Mouse (Mus musculus) intestine, postnatal 0 days (tissue): Measurements from ENCODE around the gene Msn. TPM values are rescaled to one million over a fixed set of nuclear protein-coding genes. Genes with fewer than 3 reads are reported as not detected.

Source experiments
- ATAC-seq: fragments of 200-750 bp; cut with Nextera tagmentation; 2 replicates; pipeline ENCODE4 v1.8.0; 2017; ENCODE audit warnings: mild to moderate bottlenecking, moderate TSS enrichment, moderate library complexity
- H3K27ac ChIP-seq: fragments of 300-500 bp; sonication (generic); 2 replicates; pipeline ENCODE4 v1.5.1; 2014; ENCODE audit warnings: mild to moderate bottlenecking, low read depth, low read length, moderate library complexity
- H3K27me3 ChIP-seq: fragments of 300-500 bp; sonication (generic); replicated peaks from 2 replicates; pipeline ENCODE4 v1.6.1; 2014; ENCODE audit warnings: low read length, mixed read lengths; ENCODE audit not compliant: control insufficient read depth, insufficient read depth
- H3K36me3 ChIP-seq: fragments of 300-500 bp; sonication (generic); 2 replicates; pipeline ENCODE4 v1.6.1; 2014; ENCODE audit warnings: mild to moderate bottlenecking, moderate library complexity; ENCODE audit not compliant: control insufficient read depth, insufficient read depth
- H3K4me1 ChIP-seq: fragments of 300-500 bp; sonication (generic); replicated peaks from 2 replicates; pipeline ENCODE4 v1.6.1; 2014; ENCODE audit warnings: antibody characterized with exemption, low read length, mixed read lengths; ENCODE audit not compliant: control insufficient read depth, insufficient read depth
- H3K4me2 ChIP-seq: fragments of 300-500 bp; sonication (generic); replicated peaks from 2 replicates; pipeline ENCODE4 v1.6.1; 2014; ENCODE audit warnings: low read depth, mild to moderate bottlenecking, moderate library complexity
- H3K4me3 ChIP-seq: fragments of 300-500 bp; sonication (generic); 2 replicates; pipeline ENCODE4 v1.5.1; 2014; ENCODE audit warnings: low read depth, low read length
- H3K9ac ChIP-seq: fragments of 300-500 bp; sonication (generic); 2 replicates; pipeline ENCODE4 v1.6.1; 2014; ENCODE audit warnings: mild to moderate bottlenecking, low read depth, low read length
- H3K9me3 ChIP-seq: fragments of 300-500 bp; sonication (generic); 2 replicates; pipeline ENCODE4 v1.6.1; 2016; ENCODE audit warnings: mixed run types; ENCODE audit not compliant: control insufficient read depth
- CTCF ChIP-seq: sonication (generic); IDR thresholded peaks from 2 replicates; pipeline ENCODE4 v1.5.1; 2016; ENCODE audit warnings: low read depth, mild to moderate bottlenecking, control low read depth, antibody characterized with exemption, moderate library complexity
- whole genome bisulfite sequencing: fragments of 180-500 bp; shearing (Covaris S2); extraction: QIAGEN DNeasy Blood & Tissue Kit; methylation state at CpG from one replicate; pipeline ENCODE4 v1.1.7; 2014; 5-methylcytosine and 5-hydroxymethylcytosine counted together
- polyA plus RNA-seq: library from polyadenylated mRNA; unstranded; fragments of >200 nt; fragmentation: Nextera tagmentation; extraction: Ambion mirVana; gene quantifications from 2 replicates; pipeline ENCODE4 v1.2.1, GENCODE M21; 2015

Msn gene
- polyA plus RNA-seq, 1 experiment from 2014 or later: 35.9 TPM

DNA sequence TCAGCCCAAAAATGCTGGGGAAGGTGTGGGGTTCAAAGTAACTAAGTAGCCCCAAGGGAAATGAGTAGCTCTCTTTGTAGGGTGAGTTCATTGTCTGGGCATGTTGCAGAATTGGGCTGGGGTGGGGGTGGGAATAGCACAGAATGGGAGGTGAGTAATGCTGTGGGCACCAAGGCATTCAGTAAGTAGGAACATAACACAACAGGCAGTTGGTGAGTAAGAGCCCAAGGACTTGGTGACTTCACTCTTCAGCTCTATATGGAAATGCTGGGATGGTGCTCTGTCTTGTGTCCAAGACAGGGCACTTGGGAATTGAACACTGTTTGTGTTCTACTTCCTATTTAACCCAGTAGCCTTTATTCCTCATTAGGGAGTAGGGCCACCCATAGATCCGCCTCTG lies 26.1 kb downstream of the Msn start:
- no peak for ATAC-seq
- H3K4me1 ChIP-seq: no peaks in the 10 kb centered on the region

DNA sequence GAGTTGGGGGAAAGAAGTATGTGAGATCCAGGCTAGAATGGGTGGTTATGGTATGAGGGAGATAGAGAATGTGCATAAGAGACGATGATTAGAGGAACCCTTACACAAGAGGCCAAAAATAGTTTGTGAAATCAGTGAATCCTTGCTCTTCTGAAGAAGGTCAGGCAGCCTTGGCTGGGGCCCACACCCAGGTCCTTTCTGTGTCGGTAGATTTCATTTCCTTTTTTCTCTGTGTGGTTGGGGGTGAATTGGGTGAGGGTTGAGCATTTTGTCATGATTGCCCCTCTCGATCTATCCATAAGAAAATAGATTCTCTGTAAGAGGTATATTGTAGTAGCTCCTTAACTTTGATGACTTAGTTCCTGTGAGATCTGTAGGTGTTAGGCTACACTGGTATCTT lies 31.0 kb downstream of the Msn start:
- no peaks in the 10 kb centered on the region for H3K9me3 ChIP-seq
- no peaks in the 10 kb centered on the region for H3K36me3 ChIP-seq
- no peak overlapping the region for H3K27ac ChIP-seq
- no peak overlapping the region for H3K4me2 ChIP-seq
- H3K4me1 ChIP-seq: no peaks in the 10 kb centered on the region
- no peak overlapping the region for H3K9ac ChIP-seq
- 66% methylated on average over 3 of the region's 3 CpGs for WGBS
- no peak overlapping the region for H3K4me3 ChIP-seq
- H3K27me3 ChIP-seq: no peaks in the 10 kb centered on the region
- TF ChIP-seq CTCF: no peak
- ATAC-seq: no peak

More for the DNA sequence above, 26.1 kb downstream of the Msn start:
- no peak for TF ChIP-seq CTCF
- Histone ChIP-seq H3K4me3 (no peak overlapping the region), H3K4me2 (no peak overlapping the region), H3K27ac (no peak overlapping the region), H3K9me3 (no peaks in the 10 kb centered on the region), H3K27me3 (no peaks in the 10 kb centered on the region), H3K9ac (no peak overlapping the region), H3K36me3 (no peaks in the 10 kb centered on the region)
- WGBS: 86% methylated on average over 1 of the region's 1 CpGs

DNA sequence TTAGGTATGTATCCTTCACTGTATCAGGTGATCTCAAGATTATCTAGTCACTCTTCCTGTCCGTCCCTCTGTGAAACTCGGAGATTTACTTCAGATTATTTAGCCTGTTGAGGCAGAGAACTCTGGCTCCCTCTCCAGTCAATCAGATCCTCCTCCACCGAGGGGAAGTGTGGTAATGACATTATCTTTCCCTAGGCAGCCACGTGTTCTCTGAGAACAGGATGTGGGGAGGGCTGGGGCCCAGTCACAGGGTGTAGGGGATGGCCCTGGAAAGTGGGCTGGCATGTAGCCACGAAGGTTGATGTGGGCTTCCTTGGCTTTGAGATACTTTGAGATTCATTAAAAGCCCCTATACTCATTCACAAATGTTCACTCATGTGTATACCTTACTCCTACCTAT lies 34.3 kb downstream of the Msn start:
- 48% methylated on average over 5 of the region's 5 CpGs for WGBS
- ATAC-seq: no peak
- Histone ChIP-seq H3K4me2 (no peak overlapping the region), H3K27ac (no peak overlapping the region; the same call in 1 of the 2 replicates), H3K4me3 (no peak overlapping the region), H3K9ac (no peak overlapping the region), H3K9me3 (no peaks in the 10 kb centered on the region), H3K27me3 (no peaks in the 10 kb centered on the region), H3K4me1 (no peaks in the 10 kb centered on the region), H3K36me3 (no peaks in the 10 kb centered on the region)
- peak; percentile 29 for TF ChIP-seq CTCF

DNA sequence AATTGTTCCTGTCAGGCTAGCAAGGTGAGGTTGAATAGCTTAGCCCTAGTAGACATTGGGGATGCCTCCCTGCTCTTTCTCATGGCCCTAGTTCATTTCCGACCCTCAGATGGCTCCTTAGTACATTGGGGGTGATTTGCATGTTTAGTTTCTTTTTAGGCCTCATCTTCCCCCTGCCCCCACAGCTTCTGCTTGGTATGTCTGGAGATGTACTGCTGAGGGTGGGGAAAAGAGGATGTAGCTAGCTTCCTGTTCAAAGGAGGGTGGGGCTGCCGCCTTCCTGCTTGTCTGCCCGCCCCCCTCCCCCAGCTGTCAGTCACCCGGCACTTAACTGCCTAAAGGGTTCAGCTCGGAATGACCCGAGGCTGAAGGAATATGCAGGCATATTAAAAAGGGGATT lies 34.8 kb downstream of the Msn start:
- WGBS: 61% methylated on average over 6 of the region's 6 CpGs
- Histone ChIP-seq H3K36me3 (no peaks in the 10 kb centered on the region), H3K4me3 (no peak overlapping the region), H3K4me2 (no peak overlapping the region), H3K27ac (no peak overlapping the region; the same call in 1 of the 2 replicates), H3K9ac (no peak overlapping the region), H3K9me3 (no peaks in the 10 kb centered on the region), H3K4me1 (no peaks in the 10 kb centered on the region), H3K27me3 (no peaks in the 10 kb centered on the region)
- TF ChIP-seq CTCF: no peak
- no peak for ATAC-seq

DNA sequence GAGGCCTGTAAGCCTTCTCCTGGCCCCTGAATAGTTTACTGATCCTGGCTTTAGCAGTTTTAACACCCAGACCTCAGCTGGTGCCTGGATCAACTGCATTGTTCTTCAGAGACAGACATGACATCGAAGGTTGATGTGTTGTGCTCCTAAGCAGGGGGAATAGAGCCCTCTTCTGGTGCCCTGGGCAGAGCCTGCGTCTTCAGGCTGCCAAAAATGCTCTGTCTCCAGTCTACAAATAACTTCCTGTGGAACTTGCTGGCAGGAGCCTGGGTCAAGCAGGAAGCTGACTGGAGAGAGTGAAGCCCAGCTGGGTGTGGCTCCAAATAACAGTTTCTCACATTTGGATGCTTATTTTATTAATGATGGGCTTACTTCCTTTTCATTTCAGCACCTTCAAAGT lies 37.4 kb downstream of the Msn start:
- TF ChIP-seq CTCF: peak; percentile 35
- no peak overlapping the region for H3K9ac ChIP-seq
- H3K4me2 ChIP-seq: no peak overlapping the region
- H3K9me3 ChIP-seq: no peaks in the 10 kb centered on the region
- H3K4me3 ChIP-seq: no peak overlapping the region
- H3K27ac ChIP-seq: no peak overlapping the region
- H3K27me3 ChIP-seq: no peaks in the 10 kb centered on the region
- 41% methylated on average over 2 of the region's 2 CpGs for WGBS
- ATAC-seq: no peak
- no peaks in the 10 kb centered on the region for H3K36me3 ChIP-seq
- no peaks in the 10 kb centered on the region for H3K4me1 ChIP-seq

DNA sequence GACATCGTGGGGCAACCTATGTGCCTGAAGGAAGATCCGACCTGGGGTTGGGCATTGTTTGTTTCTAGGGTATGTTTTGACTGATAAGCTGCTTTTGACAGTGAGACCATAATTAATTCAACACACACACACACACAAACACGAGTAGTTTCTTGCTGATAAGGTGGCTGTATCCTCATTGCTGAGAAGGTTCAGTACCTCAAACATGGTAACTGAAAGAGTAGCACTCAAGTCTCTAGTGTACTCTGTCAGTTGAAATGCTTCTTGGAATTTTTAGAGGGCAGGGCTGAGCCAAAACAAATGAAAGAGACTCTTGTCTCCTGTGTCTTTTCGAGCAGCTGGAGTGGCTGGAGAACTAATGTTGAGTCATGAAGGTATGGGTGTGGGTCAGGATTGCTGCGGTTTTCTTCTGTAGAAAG lies 38.4 kb downstream of the Msn start:
- Histone ChIP-seq H3K9ac (no peak overlapping the region), H3K27me3 (no peaks in the 10 kb centered on the region), H3K4me2 (no peak overlapping the region), H3K27ac (no peak overlapping the region), H3K4me3 (no peak overlapping the region), H3K9me3 (no peaks in the 10 kb centered on the region), H3K4me1 (no peaks in the 10 kb centered on the region), H3K36me3 (no peaks in the 10 kb centered on the region)
- no peak for TF ChIP-seq CTCF
- ATAC-seq: no peak
- WGBS: 60% methylated on average over 5 of the region's 5 CpGs
